Mouse (Mus musculus) megakaryocyte-erythroid progenitor cell, adult 5-6 weeks (primary cell): ENCODE results near the gene Ankrd13b. TPM values are rescaled to one million over a fixed set of nuclear protein-coding genes. Genes with fewer than 3 reads are reported as not detected.
A peak's percentile ranks its signal among the peaks of the same experiment; 100 is the strongest.

Source experiments
- ATAC-seq: replicated peaks from 2 replicates; pipeline ENCODE4 v1.8.0; 2016; ENCODE audit warnings: mild to moderate bottlenecking, inconsistent platforms; ENCODE audit not compliant: severe bottlenecking, poor library complexity, low FRiP score, low TSS enrichment
- total RNA-seq, 2 experiments: library from RNA; stranded (forward) in 1 of 2; stranded (reverse) in 1 of 2; fragments of 200-1000, 215-1000 nt in 1 of 2; fragments of >200 nt in 1 of 2; fragmentation: Nextera tagmentation in 1 of 2; gene quantifications; 2 replicates each; pipeline ENCODE4 v1.2.3; 2014 to 2017

Gene Ankrd13b
- total RNA-seq, 2 experiments from 2014 or later: 11.7 to 26.4 TPM

GRCm38 (mm10) chr11:77494782-77495181, 5.3 kb upstream of the Ankrd13b start:
- ATAC-seq: no peak

- no peak for ATAC-seq
Observed at GRCm38 (mm10) chr11:77494344-77494676, 4.8 kb upstream of the Ankrd13b start.

- no peak for ATAC-seq
Observed at GRCm38 (mm10) chr11:77493512-77494343, 4.2 kb upstream of the Ankrd13b start, which contains the start of gene Git1. TSS of gene Git1 (plus strand) at chr11:77493562.

GRCm38 (mm10) chr11:77492911-77493332, 3.4 kb upstream of the Ankrd13b start:
- peak; percentile 66 for ATAC-seq

- no peak for ATAC-seq
Observed at GRCm38 (mm10) chr11:77492311-77492871, 2.9 kb upstream of the Ankrd13b start.

GRCm38 (mm10) chr11:77491502-77492291, 2.2 kb upstream of the Ankrd13b start:
- peak; percentile 20; the same call in 1 of the 2 replicates for ATAC-seq

- ATAC-seq: peak; percentile 60
Observed at GRCm38 (mm10) chr11:77491123-77491501, 1.6 kb upstream of the Ankrd13b start.

- no peak for ATAC-seq
Observed at GRCm38 (mm10) chr11:77490451-77490850, 973 bp upstream of the Ankrd13b start.

- ATAC-seq: no peak
Observed at GRCm38 (mm10) chr11:77488771-77489581, 502 bp downstream of the Ankrd13b start.

GRCm38 (mm10) chr11:77486798-77487197, 2.7 kb downstream of the Ankrd13b start:
- ATAC-seq: no peak

- no peak for ATAC-seq
Observed at GRCm38 (mm10) chr11:77485229-77485628, 4.2 kb downstream of the Ankrd13b start.

GRCm38 (mm10) chr11:77483510-77484255, 5.8 kb downstream of the Ankrd13b start:
- ATAC-seq: no peak

- ATAC-seq: no peak
Observed at GRCm38 (mm10) chr11:77483043-77483442, 6.4 kb downstream of the Ankrd13b start.

- ATAC-seq: no peak
Observed at GRCm38 (mm10) chr11:77476895-77477294, 12.6 kb downstream of the Ankrd13b start.

GRCm38 (mm10) chr11:77476216-77476615, 13.3 kb downstream of the Ankrd13b start:
- ATAC-seq: no peak

- no peak for ATAC-seq
Observed at GRCm38 (mm10) chr11:77472775-77473174, 16.7 kb downstream of the Ankrd13b start.

- ATAC-seq: no peak
Observed at GRCm38 (mm10) chr11:77471407-77471806, 18.1 kb downstream of the Ankrd13b start.

GRCm38 (mm10) chr11:77468397-77468796, 21.1 kb downstream of the Ankrd13b start:
- ATAC-seq: no peak

- ATAC-seq: peak; percentile 70
Observed at GRCm38 (mm10) chr11:77467784-77468183, 21.7 kb downstream of the Ankrd13b start.
